Mouse (Mus musculus) kidney, adult 2 months (tissue): ENCODE measurements around the gene Ccdc188.

Source experiments
- CTCF ChIP-seq: fragments of 200-500 bp; conservative IDR thresholded peaks from 2 replicates; pipeline ENCODE4 v1.5.1; 2011; ENCODE audit warnings: low read depth, mild to moderate bottlenecking, control low read depth, low read length, moderate library complexity, mixed read lengths; ENCODE audit not compliant: insufficient read depth, insufficient read length
- POLR2A ChIP-seq: fragments of 200-500 bp; IDR thresholded peaks from one replicate; pipeline ENCODE4 v1.6.1; 2011; ENCODE audit warnings: low read depth, low read length, control low read depth

GRCm38 (mm10) chr16:18268182-18268581 lies 50.5 kb downstream of the Ccdc188 start:
- TF ChIP-seq CTCF (0 out of 2 replicates have a peak, but pooled peaks have one; percentile 15), POLR2A (no peak)
